Mouse (Mus musculus): ENCODE results near the gene Ckap2. TPM values are rescaled to one million over a fixed set of nuclear protein-coding genes. Genes with fewer than 3 reads are reported as not detected.

Ckap2 gene
- total RNA-seq (2021): 1 to 10 TPM; 6.6 to 6.7 TPM

DNA sequence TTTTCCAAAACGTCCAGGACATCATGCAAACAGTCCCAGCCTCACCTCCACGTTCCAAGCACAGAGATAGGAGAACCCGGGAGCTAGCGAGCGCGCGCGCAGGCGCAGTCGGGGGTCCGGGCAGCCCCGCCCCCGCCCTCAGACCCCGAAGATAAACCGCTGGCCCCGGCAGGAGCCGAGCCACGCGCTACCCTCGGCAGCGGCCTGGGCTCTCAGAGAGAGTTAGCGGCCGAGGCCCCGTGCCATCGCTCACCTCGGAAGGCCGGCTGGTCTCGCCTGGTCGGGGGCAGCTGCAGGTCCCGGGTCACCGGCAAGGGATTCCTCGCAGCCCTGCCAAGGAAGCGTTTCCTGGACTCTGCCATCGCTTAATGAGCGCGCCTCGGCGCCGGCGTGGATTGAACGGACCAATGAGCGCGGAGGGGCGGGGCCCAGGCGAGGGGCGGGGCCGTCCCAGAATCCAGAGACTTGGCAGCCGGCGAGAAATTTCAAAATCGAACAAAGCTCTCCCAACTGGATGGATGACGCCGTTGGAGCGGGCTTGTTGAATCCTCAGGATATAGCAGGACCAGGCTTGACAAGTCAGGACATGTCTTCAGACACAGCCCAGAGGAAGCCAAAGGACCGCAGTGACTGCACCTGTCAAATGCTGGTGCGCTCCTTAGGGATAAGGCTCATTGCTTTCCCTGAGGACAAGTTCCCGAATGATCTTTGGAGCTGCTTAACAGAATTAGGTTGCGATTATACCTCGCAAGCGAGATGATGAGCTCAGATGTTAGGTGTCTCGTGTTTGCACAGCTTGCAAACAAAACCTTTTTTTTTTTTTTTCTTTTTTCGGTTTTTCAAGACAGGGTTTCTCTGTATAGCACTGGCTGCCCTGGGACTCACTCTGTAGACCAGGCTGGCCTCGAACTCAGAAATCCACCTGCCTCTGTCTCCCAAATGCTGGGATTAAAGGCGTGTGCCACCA, at the start of gene Ckap2:
TSS of gene Ckap2 (minus strand) at position 389 of the 967 bp plus-strand sequence.
- intact Hi-C loops (cut with DNase I): no loop called here
- DNase-seq: peak; percentile 95

DNA sequence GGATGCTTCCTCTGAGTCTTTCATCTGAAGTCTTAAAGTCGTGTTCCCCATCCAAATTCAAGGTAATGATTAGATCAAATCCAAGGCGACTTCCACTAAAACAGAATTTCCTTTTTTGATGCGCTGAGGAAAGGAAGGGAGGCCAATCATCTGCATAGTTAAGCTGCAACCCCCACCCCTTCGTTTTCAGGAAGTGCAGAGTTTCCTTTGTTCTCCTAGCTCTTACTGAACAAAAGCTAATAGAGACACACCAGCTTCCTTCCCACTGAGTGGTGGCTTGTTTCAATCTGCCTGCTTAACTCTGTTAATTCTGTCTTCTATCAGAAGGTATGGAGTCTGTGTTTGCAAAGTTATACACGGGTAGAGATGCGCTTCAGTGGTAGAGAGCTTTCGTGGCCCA, 43.0 kb upstream of the Ckap2 start:
- no peak for DNase-seq
- intact Hi-C loops (cut with DNase I): no loop called here

DNA sequence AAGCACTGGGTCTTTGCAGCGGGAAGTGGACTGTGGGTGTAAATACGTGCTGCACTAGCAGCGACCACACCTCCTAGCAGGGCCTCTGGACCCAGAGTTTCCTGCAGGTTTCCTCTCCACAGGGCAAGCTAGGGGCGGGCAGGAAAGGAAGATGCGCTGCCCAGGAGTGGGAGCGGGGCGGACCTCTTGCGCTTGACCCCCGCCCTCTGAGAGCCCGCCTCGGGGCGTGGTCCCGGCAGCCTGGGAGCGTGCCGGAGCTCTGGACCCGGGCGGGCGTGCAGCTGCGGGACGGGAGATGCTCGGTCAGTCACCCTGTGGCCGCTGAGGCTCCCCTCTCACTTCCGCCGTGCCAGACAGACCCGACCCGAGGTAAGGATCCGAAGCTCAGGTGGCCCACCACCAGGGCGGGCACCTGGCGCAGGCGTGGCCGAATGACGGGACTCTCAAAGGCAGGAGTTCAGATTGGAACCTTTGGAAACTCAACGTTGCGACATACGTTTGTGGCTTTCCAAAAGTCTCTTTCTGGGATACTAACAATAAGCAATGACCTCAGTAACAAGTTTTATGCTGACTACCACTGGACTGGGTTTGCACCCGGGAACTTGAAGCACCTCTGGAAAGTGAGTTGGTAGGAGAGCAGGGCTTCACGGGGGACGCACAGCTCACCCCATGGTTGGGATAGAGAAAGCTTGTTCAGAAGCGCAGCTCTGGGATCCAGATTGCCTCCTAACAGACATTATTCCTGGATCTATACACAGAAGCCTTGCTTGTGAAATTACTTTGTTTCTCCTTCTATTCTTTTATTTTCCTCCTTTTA, 41.6 kb upstream of the Ckap2 start, which contains the start of gene Thsd1:
TSS of gene Thsd1 (plus strand) at position 253 of the 817 bp plus-strand sequence.
- intact Hi-C loops (cut with DNase I): no loop called here
- peak; percentile 27 for DNase-seq

DNA sequence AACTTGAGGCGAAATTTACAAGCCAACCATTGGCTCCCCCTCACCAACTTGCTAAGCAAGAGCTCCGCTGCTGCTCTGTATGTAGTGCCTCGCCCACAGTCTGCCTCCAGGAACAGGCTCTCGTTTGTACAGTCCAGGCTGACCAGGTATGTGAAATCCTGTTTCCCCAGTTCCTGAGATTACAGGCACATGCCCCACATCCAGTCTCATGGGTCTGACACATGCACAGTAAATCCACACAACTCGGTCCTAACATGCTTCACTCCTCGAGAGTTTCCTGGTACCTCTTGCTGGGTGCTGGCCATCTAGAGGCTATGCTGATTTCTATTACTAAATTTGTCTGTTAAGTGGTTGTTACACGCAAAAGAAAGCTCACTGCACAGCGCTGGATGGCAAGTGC, 40.7 kb upstream of the Ckap2 start:
- intact Hi-C loops (cut with DNase I): no loop called here
- no peak for DNase-seq

DNA sequence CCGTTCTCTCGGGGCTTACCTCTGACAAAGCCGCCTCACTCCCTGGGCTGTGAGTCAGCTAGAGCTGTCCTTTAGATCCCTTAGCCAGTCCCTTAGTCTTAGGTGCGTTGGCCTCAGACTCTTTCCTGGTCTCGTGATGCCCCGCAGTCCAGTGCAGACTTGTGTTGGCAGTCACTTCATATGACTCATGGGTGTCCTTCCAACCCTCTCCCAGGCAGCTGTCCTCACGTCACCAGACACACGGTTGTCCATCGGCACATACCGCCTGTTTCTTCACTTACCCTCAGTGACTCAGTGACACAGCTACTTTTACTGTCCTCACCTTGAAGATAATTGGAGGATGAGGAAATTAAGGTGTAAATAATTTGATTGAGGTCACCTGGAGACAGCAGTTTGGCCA, 29.2 kb upstream of the Ckap2 start:
- intact Hi-C loops (cut with DNase I): no loop called here

DNA sequence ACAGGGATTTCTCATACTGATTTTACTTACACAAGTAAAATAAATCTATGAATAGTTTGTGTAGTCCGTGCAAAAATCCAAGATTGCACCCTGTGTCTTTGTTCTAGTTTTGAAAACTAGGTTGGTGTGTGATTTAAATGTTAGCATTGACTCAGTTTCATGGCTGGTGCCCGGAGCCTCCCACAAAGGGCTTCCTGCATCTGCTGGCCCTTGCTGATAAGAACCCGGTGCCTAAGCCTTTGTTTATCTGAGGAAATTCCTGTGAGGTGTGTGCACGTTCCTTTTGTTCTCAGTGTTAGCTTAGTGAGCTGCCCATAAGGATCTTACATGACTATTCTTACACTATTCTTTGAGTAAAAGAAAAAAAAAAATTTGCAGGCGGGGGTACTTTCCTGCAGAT, 23.4 kb upstream of the Ckap2 start:
- no peak for DNase-seq
- intact Hi-C loops (cut with DNase I): no loop called here

More for the DNA sequence above, 29.2 kb upstream of the Ckap2 start:
- DNase-seq: no peak

DNA sequence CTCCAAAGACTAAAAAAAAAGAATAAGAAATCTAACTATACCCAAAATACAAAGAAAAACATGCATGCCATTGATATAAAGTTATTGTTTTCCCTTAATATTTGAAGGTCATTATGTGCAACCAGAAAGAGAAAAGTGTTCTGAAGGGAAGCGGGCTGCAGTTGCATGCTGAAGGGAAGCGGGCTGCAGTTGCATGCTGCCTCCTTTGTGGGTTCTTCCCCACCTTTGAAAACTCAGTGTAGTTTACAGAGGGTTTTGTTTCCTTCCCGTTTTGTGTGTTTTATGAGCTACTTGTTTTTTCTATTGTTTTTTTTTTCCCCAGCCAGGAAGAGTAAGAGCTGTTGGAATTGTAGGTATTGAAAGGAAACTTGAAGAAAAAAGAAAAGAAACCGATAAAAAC, 21.9 kb upstream of the Ckap2 start:
- DNase-seq: no peak
- intact Hi-C loops (cut with DNase I): no loop called here

DNA sequence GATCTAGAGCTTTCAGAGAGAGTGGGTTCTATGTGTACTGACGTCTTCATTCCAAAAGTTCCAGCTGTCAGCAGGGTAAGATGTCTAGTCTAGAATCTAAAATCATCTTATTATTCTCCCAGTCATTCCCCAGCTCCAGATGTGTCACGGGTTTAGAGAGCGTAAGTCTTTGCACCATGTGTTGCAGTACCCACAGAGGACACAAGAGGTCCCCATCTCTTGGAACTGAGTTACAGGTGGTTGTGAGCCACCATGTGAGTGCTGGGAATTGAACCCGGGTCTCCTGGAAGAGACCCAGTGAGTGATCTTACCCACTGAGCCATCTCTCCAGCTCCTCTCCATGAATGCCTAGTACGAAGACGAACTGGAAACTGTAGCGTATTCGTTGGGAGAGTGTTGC, 13.9 kb upstream of the Ckap2 start:
- DNase-seq: no peak
- intact Hi-C loops (cut with DNase I): loop anchor here (10.0 kb wide), 1 partner anchor 175 kb away; no protein-coding TSS in a partner anchor

DNA sequence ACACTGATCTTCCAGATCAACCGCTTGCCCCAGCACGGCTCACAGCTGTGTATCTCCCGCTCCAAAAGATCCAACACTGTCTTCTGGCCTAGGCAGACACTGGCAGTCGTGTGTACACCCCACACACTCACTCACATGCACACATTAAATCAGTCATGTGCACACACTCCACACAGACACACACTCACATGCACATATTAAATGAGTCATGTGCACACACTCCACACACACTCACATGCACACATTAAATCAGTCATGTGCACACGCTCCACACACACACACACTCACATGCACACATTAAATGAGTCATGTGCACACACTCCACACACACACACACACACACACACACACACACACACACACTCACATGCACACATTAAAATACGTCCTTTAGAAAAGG, 12.3 kb upstream of the Ckap2 start:
- DNase-seq: no peak
- intact Hi-C loops (cut with DNase I): loop anchor here (10.0 kb wide), 1 partner anchor 177 kb away; no protein-coding TSS in a partner anchor

DNA sequence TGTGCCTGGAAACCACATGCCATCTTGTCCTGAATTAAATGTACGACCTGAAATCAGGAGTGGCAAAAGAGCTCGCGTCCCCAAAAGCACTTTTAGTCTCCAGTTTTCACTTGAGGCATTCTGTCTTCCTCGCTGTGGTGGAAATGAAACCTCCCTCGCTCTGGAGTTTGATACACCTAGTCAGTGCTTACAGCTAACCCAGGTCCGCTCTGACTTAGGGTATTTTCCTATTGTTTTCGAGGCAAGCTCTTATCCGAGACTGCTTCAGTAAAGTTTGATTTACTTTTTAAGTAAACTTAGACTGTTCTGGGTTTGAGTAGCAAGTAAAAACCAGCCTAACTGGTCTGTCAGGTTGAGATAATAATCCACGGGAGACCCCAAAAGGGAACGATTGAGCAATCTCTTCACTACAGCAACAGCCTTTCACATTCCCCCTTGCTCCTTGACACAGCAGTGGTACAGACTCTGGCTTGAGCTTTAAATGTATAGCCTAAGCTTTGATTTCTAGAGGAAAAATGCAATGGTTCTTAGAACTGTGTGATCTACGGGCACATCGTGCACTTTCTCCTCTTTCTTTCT, 7.9 kb upstream of the Ckap2 start:
- DNase-seq: no peak
- intact Hi-C loops (cut with DNase I): loop anchor here (5.0 to 10.0 kb wide), 2 partner anchors 181 to 209 kb away; no protein-coding TSS in a partner anchor

DNA sequence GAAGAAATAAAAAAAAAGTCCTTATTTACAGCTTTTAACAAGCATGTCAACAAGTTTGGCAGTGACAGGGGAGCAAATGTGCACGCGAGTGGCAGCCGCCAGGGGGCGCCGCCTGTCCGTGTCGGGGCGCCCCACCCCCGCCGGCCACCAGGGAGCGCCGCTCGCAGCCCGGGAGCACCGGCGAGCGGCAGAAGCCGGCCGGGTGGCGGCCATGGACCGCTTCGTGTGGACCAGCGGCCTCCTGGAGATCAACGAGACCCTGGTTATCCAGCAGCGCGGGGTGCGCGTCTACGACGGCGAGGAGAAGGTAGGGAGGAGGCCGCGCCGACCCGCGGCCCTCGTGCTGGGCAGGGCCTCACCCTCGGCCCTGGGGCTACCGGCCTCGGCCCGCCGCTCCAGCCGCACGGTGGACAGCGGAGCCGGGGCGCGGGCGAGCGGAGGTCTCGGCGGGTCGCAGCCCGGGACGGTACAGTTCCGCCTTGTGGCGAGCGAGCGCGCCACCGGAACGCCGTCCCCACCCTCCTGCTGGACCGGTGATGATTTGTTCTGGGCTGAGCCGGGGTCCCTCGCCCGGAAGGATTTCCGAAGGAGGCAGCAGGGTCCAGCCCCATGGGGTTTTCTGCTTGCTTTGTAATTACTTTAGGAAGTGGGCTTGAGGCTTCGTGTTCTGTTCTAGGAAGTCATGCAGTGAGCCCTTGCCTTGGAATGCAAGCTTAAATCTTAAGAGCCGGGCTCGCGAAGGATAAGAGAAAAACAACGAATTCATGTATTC, 7.2 kb upstream of the Ckap2 start, which contains the start of gene Vps36:
TSS of gene Vps36 (plus strand) at position 150 of the 772 bp plus-strand sequence.
- intact Hi-C loops (cut with DNase I): loop anchor here (5.0 to 10.0 kb wide), 2 partner anchors 182 to 209 kb away; no protein-coding TSS in a partner anchor
- peak; percentile 91 for DNase-seq

DNA sequence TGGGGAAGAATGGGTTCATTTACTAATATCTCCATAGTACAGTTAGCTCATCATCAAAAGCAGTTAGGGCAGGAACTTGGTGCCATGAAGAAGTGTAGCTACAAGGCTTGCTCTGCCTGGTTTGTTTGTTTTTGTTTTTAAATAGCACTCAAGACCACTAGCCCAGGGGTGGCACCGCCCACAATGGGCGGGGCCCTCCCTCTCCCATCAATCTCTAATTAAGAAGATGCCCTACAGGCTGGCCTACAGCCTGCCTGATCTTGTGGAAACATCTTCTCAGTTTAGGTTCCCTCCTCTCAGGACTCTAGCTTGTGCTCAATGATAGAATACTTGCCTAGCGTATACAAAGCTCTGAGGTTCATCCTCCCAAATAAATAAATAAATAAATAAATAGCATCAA, 735 bp downstream of the Ckap2 start:
- DNase-seq: peak; percentile 53
- intact Hi-C loops (cut with DNase I): no loop called here

DNA sequence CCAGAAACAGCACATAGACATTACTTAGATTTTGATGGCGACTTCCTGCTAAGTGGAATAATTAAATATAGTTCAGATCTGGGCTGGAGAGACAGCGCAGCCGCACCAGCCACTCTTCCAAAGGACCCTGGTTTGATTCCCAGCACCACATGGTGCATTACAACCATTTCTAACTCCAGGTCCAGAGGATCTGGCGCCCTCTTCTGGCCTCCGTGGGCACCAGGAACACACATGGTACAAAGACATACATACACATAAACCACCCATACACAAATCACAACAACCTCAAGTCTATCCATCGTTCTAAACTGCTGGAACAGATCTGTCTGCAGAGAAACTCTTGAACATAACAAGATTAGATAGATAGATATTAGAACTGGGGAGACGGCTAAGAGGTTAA, 9.7 kb downstream of the Ckap2 start:
- DNase-seq: no peak
- intact Hi-C loops (cut with DNase I): no loop called here

DNA sequence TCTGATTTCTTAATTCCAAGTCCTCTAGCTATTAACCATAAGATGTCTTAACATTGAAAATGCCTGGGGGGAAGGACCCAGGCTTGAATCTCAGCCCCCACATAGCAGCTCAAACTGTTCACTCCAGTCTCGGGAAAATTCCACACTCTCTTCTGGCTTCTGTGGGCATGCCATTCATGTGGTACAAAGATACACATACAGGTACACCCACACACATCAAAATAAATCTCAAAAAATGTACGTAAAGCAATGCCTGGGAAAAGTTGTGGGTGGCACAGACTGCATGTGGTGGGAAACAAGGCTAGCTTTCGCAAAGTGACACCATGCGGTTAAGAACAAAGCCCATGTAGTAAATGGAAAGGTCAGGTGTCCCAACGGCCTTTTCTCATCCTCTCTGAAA, 16.5 kb downstream of the Ckap2 start:
- DNase-seq: no peak
- intact Hi-C loops (cut with DNase I): loop anchor here (10.0 kb wide), 1 partner anchor 154 kb away; no protein-coding TSS in a partner anchor

DNA sequence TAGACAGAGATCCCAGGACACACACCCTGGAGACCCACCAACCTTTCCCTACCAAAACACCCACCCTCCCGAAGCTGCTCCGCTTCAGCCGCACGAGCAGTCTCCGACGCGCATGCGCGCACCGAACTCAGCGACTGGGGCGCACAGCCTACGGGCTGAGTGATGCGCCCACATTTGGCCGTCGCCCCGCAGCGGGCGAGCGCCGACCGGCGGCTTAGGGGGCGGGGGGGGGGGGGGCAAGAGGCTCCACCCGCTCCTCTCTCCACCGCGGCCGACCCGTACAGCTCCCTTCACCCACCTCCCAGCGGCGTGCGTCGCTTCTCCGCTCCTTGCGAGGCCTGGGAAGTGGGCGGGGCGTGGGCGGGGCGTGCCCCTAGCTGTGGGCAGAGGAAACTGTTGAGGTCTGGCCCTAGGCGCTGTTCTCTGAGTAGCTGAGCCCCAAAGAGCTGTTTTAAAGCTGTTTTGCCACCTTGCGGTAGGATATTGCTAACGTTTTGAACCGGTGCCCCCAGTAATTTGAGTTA, 19.5 kb downstream of the Ckap2 start, which contains the start of gene Nek3:
TSS of gene Nek3 (minus strand) at position 356 of the 524 bp plus-strand sequence.
- peak; percentile 93 for DNase-seq
- intact Hi-C loops (cut with DNase I): loop anchor here (10.0 kb wide), 1 partner anchor 151 kb away; no protein-coding TSS in a partner anchor

DNA sequence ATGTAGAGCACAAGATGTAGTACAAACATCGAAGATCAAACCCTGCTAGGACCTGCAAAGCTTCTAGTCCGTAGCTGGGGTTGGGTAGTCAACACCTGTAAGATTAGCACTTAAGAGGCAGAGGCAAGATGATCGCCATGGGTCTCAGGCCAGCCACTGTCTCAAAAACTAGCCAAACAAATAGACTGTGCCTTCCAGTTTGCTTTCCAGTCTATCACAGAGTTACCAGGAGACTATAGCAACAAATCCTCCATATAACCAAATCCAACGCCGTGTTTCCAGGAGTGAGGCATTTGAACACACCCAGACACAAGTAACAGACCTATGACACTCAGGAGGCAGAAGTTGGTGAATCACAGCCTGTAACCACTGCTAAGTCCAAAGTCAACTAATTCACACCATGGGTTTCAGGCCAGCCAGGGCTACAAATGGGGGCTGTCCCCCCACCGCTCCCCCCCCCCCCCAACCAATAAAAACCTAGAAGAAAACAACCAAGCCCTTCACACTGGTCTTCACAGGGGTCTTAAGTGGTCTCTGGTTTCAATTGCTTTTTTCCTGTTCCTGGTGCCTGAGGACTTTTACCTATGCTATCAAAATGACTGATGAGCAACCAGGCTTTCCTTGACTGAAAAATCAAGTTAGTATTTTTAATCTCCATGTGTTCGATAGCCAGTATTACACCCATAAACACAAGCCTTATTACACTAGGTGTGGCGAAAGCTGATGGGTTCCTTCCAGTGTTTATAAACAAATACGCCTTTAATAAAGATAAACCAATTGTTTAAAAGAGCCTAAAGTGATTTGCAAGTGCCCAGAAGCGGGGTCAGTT, 20.2 kb downstream of the Ckap2 start:
- intact Hi-C loops (cut with DNase I): loop anchor here (10.0 kb wide), 1 partner anchor 151 kb away; no protein-coding TSS in a partner anchor
- no peak for DNase-seq

DNA sequence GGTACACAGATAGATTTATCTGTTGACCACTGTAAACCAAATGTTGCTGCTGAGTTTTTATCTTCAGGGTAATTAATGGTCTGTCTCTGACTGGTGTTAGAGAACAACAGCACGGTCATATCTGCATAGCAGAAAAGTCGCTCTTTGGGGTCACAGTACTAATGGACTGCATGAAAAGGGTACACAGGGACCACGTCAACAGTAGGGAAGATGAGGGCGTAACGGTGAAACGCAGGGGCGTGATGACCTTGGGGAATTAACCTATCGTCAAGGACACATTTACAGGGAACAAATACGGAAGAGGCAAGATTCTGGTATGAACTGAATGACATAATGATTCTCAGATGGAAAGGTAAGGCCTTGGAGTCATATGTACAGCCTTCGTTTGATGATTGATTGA, 21.2 kb downstream of the Ckap2 start:
- intact Hi-C loops (cut with DNase I): loop anchor here (10.0 kb wide), 1 partner anchor 150 kb away; no protein-coding TSS in a partner anchor

DNA sequence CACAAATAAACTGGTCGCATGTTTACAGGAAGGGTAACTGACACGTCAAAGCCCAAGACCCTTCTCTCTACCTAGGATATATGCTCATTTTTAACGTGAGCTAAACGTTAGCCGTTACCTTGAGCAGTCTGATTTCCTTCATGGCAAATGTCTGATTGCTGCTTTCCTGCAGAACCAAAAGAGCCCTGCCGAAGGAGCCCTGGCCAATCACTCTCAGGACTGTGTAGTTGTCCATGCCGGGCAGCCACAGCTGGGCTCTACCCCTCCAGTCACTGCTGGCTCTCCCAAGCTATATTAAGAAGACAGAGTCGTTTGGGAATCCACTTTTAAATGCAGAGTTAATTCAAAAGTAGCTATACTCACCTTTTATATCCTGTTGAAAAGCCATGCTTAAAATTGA, 23.4 kb downstream of the Ckap2 start:
- intact Hi-C loops (cut with DNase I): loop anchor here (10.0 kb wide), 1 partner anchor 147 kb away; no protein-coding TSS in a partner anchor
- DNase-seq: no peak

More for the DNA sequence above, 21.2 kb downstream of the Ckap2 start:
- DNase-seq: no peak
